Mouse (Mus musculus): ENCODE results near the gene Mgll. TPM values are rescaled to one million over a fixed set of nuclear protein-coding genes. Genes with fewer than 3 reads are reported as not detected.

Gene Mgll
- 30.5 and 37.9 TPM in 2 replicates for polyA plus RNA-seq (2012; rRNA removed)

DNA sequence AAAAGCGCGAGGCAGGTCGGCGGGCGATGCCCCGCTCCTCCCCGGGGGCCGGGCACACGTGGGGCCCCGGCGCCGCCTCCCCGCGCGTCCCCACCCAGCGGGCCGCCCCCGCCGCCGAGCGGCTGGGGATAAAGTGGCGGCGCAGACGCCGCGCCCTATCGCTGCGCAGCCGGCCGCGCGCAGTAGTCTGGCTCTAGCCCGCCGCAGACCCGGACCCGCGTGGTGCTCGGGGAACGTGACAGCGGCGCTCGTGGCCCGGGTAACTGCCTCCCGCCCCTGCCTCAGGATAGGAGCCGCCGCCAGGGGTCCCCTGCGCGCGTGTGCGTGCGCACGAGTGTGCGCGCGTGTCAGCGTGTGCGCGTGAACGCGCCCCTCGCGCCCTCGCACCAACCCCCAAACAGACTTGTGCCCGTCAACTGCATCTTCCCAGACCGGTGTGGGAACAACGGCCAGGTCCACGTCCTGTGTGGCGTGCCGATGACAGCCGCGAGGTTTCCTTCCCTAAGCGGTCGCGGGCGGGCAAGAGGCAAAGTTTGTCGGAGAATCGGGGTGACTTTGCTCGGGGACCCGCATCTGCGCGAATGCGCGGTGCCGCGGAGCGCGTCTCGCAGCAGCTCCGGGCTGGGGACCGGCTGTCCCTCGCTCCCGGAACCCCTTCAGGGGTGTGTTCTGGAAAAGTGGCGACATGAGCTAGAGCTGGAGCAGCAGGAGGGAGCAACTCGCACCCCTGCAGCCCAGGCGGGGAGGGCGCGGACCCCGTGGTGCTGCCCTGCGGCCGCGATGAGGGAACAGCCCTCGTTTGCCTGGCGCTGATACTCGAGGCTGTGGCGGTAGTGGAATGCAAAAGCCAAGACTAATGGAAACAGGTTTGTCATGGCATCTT, at the start of gene Mgll:
TSS of gene Mgll (plus strand) at position 100 of the 883 bp plus-strand sequence.
- DNase-seq (ENCODE audit: low read depth, low spot score), result no peak
- under 1% methylated on average over 105 of the region's 105 CpGs for WGBS

DNA sequence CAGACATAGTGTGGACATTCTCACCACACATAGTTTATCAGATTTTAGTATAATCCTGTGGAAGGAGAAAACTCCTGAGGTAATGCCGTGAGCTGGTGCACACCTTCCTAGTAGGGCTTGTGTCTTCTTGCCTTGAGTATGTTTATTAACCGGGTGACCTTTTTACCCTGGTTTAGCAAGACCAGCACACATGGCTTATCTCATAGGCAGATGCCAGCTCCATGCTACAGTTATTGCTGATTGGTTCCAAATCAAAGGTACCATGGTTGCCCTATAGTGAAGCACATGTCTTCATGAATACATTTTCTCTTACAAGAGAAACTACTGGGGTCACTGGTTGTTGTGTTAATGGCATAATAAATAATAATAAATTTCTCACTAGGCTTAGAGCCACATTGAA, 48.4 kb upstream of the Mgll start:
- WGBS, result 84% methylated on average over 2 of the region's 2 CpGs
- no peak for DNase-seq (ENCODE audit: low read depth, low spot score)

DNA sequence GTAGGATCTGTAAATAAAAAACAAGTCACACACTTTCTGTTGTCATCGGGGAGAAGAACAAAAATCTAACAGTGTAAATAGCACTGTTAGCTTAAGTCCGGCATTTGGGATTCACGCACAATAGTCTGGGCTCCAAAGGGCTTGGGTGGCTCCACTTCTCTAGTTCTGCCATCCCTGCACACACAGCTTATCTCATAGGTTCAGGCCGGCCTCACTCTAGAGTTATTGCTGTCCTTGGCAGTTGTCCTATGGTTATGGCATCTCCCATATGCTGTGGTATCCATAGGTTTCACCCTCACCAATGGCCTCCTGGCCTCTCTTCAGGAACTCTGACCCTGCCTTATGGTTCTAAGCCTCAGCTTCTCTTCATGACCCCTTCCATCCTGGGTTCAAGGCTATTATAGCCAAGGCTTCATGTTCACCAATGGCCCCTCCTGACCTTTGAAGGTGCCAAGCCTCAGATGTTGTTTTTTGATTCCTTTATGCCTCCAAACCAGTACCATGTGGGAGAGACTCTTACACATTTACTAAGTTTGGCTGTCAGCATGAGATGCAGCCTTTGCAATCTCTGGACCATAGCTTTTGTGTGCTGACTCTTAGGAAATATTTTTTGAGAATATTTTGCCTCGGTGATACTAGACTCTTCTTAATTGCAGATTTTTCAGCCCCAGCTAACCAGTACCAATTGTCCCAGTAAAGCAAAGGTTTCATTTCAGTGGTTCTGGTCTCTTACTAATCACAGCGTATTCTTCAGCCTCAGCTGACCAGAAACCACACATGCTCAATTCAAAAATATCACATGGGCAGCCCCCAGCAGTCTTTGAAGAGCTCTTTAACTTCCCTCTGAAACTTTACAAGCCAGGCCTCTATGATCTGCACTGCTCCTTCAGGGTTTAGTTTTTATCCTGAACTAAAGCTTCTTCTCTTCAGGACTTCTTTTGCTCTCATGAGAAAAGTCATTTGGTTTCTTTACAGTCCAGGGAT, 47.2 kb upstream of the Mgll start:
- no peak for DNase-seq (ENCODE audit: low read depth, low spot score)
- 78% methylated on average over 6 of the region's 6 CpGs for whole genome bisulfite sequencing

DNA sequence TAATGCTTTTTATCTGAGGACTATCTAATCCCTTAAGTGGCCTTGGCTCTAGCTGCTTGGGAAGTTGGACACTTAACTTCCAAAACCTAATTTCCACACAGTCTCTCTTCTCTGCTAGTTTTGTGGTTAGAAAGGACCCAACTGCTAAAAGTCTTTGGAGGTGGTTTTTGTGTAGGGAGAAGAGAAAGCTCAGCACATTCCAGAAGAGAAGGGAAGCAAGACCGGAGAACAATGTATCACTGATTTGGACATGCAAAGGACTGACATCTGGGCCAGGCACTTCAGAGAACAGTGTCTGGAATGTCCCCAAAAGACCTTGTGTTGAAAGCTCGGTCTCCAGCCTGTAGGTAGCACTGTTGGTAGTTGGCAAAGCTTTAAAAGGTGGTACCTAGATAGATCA, 46.5 kb upstream of the Mgll start:
- no peak for DNase-seq (ENCODE audit: low read depth, low spot score)
- WGBS, result 61% methylated on average over 2 of the region's 2 CpGs

DNA sequence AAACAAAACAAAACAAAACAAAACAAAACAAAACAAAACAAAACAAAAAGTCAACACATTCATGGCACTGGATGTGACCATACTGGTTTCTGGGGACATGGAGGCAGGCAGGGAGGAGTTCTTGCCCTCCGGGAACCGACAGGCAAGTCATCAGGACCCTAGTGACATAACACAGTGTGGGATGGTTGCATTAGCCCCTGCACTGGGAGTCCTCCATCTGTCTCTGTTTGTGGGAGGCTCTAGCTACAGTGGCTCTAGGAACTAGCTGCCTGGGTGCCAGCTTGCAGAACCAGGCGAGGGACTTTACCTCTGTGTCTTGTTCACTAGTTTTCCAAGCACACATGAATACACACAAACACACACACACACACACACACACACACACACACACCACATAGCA, 43.2 kb upstream of the Mgll start:
- DNase-seq (ENCODE audit: low read depth, low spot score), result no peak
- WGBS, result 84% methylated on average over 3 of the region's 3 CpGs

DNA sequence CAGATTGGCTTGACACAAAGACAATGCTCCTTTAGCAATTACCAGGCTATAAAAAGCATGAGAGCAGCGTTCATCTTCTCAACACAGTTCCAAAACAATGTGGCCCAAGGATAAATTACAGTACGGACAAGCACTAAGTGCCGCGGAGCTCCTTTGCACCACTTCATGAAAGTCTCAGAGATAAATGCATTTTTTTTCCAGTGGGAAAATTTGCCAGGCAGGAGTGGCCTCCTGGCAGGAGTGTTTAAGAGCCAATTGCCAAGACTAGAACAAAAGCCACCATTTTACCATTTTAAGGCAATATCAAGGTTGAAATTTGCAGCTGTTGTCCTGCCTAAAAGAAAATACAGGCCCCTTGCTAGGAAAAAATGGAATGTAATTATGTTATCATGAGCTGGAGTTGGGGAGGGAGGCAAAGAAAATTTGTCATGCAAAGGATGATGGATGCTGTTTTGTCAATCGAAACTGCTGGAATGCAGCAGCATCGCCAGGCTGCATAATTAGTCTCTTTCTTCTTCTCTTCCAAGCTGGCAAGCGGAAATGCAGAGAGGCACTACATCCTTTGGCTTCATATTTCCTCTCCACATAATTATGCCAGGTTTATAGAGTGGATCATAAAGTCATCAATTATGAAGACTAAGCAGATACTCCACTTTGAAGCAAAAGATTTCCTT, 40.7 kb upstream of the Mgll start:
- 54% methylated on average over 7 of the region's 7 CpGs for WGBS
- DNase-seq (ENCODE audit: low read depth, low spot score), result no peak

DNA sequence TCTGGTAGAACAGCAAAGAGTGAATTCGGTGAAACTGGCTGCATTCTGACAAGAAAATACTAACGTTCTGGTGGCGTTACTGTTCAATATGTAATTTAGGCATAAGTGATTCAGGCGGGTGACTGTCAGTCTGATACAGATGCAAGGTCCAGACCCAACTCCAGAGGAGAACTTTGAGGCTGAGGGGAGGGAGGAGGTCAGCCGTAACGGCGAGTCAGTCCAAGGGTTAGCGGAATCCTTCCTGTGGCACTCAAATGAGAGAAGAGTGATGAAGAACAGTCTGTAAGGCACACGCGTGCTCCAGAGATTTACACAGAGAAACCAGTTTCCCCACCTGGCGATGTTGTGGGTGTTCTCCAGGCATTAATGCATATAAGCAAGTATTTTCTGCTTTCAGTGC, 36.0 kb upstream of the Mgll start:
- WGBS, result 72% methylated on average over 11 of the region's 11 CpGs
- DNase-seq (ENCODE audit: low read depth, low spot score), result no peak

DNA sequence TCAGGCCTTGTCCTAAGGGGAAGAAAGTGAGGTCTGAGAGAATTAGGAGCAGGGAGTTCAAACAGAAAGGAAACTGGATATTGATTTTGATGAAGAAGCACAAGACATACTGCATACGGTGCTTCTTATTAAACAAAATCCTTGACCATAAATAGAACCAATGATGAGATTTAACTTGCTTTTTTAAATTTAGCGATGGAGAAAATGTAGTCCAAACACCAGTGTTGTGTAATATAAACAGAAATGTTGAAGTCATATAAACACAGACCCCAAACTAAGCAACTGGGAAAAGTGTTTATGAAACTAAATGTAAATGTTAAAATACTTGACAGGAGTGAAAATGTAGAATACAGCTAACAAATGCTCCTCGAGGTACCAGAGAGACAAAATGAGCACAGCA, 35.5 kb upstream of the Mgll start:
- DNase-seq (ENCODE audit: low read depth, low spot score), result no peak
- WGBS, result 65% methylated on average over 3 of the region's 3 CpGs

DNA sequence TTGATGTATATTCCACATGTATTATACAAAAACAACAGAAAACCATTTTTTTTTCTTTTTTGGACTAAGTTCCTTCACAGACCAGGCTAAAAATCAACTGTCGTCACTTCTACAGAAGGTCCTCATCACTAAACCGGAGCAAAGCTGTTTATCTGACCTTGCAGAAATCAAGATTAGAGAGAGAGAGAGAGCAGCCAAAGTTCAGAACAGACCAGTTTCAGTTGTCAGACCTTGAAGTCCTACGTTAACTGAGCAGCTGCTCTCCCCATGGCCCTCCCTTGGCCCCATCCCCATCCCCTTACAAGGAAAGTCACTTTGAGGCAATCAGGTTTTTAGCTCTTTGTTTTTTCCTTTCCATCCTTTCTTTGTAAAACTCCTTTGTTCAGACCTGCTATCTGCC, 34.0 kb upstream of the Mgll start:
- 63% methylated on average over 3 of the region's 3 CpGs for WGBS
- no peak for DNase-seq (ENCODE audit: low read depth, low spot score)

DNA sequence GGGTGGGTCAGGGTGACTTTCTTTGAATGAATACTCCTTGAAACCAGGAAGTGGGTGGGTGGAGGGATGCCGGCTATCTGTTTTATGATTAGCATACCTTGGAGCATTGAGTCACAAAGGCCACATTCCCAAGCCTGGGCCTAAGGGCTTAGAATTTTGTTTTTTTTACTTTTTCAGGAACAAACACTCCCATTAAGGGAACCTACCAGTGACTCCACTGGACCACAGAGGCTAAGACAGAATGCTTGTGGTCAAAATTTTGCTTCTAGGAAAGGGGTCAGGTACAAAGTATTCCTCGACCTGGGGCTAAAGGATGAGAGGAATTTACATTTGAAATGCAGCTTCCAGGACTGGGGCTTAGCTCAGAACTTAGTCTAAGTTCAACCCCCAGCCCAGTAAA, 32.9 kb upstream of the Mgll start:
- WGBS, result 85% methylated on average over 2 of the region's 2 CpGs
- no peak for DNase-seq (ENCODE audit: low read depth, low spot score)

DNA sequence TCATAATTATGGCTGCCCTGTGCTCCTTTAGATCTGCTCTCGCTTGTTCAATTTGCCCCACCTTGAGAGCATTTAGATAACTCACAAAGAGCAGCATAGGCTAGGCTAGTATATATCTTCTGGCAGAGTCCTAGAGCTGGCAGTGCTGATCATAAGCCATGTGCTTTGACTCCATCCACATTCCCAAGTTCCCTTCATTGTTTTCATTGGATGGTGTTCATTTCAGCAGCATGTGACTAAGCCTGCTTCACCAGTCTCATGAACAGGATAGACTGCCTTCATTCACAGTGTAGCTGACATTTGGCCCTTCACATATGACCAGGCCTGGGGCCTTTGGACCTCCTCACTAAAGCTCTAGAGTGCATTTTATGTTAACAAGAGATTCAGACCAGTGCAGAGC, 21.3 kb upstream of the Mgll start:
- no peak for DNase-seq (ENCODE audit: low read depth, low spot score)
- WGBS, result 81% methylated on average over 1 of the region's 1 CpGs

DNA sequence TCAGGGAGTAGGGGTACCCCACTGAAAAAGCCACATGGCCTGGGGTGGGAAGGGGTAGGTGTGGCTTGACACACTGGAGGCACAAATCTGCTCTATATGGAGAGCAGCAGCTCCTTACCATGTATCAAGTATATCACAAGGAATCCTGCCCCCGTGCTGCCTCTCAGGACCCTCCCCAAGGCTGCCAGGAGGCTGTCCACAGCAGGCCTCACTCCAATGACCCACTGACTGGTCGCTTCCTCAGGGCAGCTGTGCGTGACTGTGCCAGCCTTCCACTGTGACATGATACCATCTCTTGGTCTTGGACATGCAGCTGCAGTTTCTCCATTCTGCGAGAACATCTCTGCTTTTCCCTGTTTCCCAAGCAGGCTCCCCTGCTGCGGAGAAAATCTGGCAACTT, 20.5 kb upstream of the Mgll start:
- DNase-seq (ENCODE audit: low read depth, low spot score), result no peak
- WGBS, result 84% methylated on average over 5 of the region's 5 CpGs

DNA sequence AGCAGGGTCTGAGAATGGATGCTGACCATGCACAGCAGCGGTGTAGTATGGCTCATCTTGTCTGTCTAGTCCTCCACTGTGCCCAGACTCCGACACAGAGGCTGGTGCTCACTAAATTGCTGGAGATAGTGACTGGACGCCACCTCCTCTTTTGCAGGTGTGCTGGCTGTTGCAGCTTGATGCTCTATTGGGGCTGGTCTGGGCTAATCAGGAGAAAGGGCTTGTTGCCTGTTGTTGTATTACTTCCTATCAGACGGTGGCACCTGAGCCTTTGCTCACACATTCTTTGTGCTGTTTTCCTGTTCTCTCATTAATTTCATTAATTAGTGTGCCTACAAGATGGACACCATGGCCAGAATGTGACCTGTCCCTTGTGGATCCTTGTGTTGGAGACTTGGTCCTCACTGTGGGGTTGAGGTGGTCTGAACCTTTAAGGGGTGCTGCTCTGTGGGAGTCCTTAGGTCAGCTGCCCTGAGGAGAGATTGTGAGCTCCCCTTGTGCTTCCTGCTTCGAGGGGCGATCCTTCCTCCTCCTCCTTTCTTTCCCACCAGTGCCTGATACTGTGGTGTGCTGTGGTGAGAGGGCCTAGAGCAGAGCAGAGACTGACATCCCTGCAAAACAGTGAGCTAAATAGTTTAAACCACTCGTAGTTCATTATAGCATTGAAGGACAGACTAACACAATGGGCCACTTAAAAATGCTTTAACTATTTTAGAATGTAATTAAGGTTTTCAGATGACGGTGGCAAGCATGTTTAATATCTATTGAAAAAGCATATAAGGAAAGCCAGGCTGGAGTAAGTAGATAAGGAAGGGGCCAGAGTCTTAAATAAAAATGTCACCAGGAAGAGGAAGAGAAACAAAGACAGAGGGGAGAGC, 15.6 kb upstream of the Mgll start:
- WGBS, result 65% methylated on average over 8 of the region's 8 CpGs
- no peak for DNase-seq (ENCODE audit: low read depth, low spot score)

DNA sequence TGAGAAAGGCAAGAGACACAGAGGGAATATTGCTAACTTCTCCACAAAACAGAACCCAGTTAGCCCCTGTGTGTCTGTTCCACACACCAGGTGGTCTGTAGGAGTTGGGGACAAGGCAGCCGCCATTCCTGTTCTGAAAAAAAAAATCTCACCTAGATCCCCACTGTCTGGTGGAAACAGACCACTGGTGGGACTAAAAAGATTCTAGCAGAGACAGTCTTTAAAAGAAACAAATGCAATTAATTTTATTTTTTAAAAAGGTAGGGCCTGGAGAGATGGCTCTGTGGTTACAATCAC, 15.0 kb upstream of the Mgll start:
- DNase-seq (ENCODE audit: low read depth, low spot score), result no peak
- WGBS, result 96% methylated on average over 1 of the region's 1 CpGs

DNA sequence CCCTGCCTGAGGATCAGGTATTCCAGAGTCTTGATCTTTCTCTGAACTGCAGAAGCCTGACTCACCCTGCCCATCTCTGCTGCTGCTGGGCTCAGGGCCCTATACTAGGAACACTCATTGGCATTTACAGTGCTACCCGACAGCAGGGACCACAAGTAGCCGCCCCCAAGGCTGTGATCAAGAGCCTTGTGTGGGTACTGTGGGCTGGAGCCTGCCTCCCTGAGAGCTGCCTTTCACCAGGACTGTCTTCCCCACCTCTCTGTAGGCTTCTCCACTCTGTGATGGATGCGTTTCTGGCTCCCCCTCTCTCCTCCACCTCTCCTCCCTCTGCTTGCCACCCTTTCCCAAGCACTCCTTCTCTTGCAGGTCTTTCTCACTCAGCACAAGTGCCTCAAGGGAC, 12.9 kb upstream of the Mgll start:
- 72% methylated on average over 3 of the region's 3 CpGs for WGBS
- no peak for DNase-seq (ENCODE audit: low read depth, low spot score)

DNA sequence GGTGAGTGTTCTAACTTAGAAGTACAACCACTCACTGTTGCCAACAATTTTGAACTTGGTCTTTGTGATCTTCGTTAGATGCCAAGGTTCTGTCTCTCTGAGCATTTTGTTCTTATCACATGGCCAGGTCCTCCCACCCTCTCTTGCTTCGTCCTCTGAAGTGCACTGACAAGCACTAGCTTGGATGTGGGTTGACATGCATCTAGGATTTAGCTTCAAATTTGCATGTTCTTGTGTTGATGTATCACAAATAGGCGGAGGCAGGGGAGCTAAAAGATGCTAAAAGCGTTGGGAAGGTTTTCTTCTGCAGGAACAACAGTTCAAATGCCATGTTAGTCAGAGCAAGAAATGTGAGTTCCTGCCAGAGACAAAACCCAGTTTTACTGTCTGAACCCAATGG, 12.1 kb upstream of the Mgll start:
- no peak for DNase-seq (ENCODE audit: low read depth, low spot score)
- 90% methylated on average over 4 of the region's 4 CpGs for WGBS

DNA sequence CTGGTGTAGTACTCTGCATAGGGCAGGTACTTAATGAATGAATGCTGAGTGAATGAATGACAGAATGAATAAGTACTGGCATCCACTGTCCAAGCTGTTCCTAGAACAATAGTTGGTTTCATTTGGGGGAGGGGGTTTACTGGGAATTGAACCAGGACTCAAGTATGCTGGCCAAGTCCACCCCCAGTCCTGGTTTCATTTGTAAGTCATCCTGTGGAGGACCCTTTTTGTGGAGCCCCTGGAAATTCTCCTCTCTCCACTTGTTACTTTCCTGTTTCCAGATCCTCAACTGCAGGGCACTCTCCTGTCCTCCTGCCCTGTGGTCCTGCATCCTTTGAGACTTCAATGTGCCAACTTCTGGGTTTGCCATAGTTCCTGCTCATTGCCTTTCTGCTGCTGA, 10.9 kb upstream of the Mgll start:
- DNase-seq (ENCODE audit: low read depth, low spot score), result no peak

DNA sequence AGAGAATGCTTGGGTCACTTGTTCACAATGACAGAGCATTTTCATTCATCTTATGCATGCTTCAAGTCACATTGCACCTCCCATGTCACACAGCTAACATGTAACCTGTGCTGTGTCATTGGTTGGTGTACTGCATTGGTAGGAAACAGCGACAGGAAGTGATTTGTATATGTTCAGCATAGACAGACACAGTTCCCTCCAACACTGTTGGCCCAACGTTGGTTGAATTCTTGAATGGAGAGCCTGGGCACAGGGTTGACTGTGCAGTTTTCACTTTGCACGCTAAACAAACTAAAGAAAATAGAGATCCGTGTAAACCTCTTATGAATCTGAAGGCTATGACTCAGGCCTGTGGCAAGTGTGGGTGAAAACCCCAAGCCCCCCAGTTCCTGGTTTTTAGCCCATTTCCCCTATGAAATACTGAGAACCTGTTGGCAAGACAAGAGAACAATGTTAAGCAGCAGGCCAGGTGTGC, 10.0 kb upstream of the Mgll start:
- DNase-seq (ENCODE audit: low read depth, low spot score), result no peak
- 76% methylated on average over 4 of the region's 4 CpGs for WGBS

DNA sequence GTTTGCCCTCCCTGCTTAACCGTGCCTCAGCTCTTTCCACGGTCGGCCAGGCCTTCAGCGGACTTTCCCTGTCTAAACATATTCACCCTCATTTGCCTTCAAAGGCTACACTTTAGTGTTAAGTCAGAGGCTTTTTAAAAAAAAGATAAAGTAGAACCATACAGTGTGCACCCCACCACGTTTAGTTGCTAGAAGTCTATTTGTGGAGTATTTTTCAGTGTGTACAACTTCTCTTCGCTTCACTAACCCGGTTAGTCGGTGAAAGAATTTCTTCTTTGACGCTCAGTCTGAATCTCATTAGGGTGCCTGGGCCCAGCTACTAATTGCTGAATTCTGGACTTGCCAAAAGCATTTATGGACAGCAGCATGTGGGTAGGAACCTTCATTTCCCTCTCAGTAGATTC, 8.8 kb upstream of the Mgll start:
- 88% methylated on average over 9 of the region's 9 CpGs for WGBS
- DNase-seq (ENCODE audit: low read depth, low spot score), result no peak

All from large intestine, adult 2 months (tissue).